Mouse (Mus musculus): ENCODE measurements around the gene Clock. TPM values are rescaled to one million over a fixed set of nuclear protein-coding genes. Genes with fewer than 3 reads are reported as not detected.

Gene Clock
- polyA plus RNA-seq, 1 experiment from 2014 or later = 10.9 TPM

- 64% methylated on average over 11 of the region's 11 CpGs for WGBS
- H3K4me2 ChIP-seq (ENCODE audit: low read depth, low read length) = no peak overlapping the region
- peak; percentile 33; the same call in 1 of the 2 replicates for ATAC-seq
- H3K27ac ChIP-seq (ENCODE audit: low read length) = no peak overlapping the region
- H3K9ac ChIP-seq (ENCODE audit: low read depth, low read length) = no peak overlapping the region
- H3K27me3 ChIP-seq (replicated peaks; ENCODE audit: control insufficient read depth, insufficient read depth, low read length) = no peaks in the 10 kb centered on the region
- H3K9me3 ChIP-seq (ENCODE audit: control insufficient read depth, low read length) = no peaks in the 10 kb centered on the region
- H3K4me3 ChIP-seq (ENCODE audit: low read length) = no peak overlapping the region
- no peaks in the 10 kb centered on the region for H3K36me3 ChIP-seq (ENCODE audit: control insufficient read depth, insufficient read depth, low read length)
- peaks cover 15% of the 10 kb centered on the region for H3K4me1 ChIP-seq (ENCODE audit: control insufficient read depth, insufficient read depth, low read length)
Measured at GRCm38 (mm10) chr5:76176841-76177240, 127.8 kb downstream of the Clock start.

- 40% methylated on average over 3 of the region's 3 CpGs for WGBS
- H3K9me3 ChIP-seq (ENCODE audit: control insufficient read depth, low read length) = no peaks in the 10 kb centered on the region
Measured at GRCm38 (mm10) chr5:76176411-76176810, 128.2 kb downstream of the Clock start.

GRCm38 (mm10) chr5:76175051-76175450 lies 129.5 kb downstream of the Clock start:
- Histone ChIP-seq H3K4me2 (ENCODE audit: low read depth, low read length) (no peak overlapping the region), H3K4me3 (ENCODE audit: low read length) (no peak overlapping the region), H3K9me3 (ENCODE audit: control insufficient read depth, low read length) (no peaks in the 10 kb centered on the region), H3K27ac (ENCODE audit: low read length) (no peak overlapping the region), H3K36me3 (ENCODE audit: control insufficient read depth, insufficient read depth, low read length) (no peaks in the 10 kb centered on the region), H3K27me3 (replicated peaks; ENCODE audit: control insufficient read depth, insufficient read depth, low read length) (no peaks in the 10 kb centered on the region), H3K4me1 (ENCODE audit: control insufficient read depth, insufficient read depth, low read length) (peaks cover 15% of the 10 kb centered on the region), H3K9ac (ENCODE audit: low read depth, low read length) (no peak overlapping the region)
- WGBS = 92% methylated on average over 4 of the region's 4 CpGs
- ATAC-seq = no peak

More at GRCm38 (mm10) chr5:76176411-76176810, 128.2 kb downstream of the Clock start:
- Histone ChIP-seq H3K4me3 (ENCODE audit: low read length) (no peak overlapping the region), H3K27me3 (replicated peaks; ENCODE audit: control insufficient read depth, insufficient read depth, low read length) (no peaks in the 10 kb centered on the region), H3K4me2 (ENCODE audit: low read depth, low read length) (no peak overlapping the region), H3K9ac (ENCODE audit: low read depth, low read length) (no peak overlapping the region), H3K27ac (ENCODE audit: low read length) (no peak overlapping the region), H3K4me1 (ENCODE audit: control insufficient read depth, insufficient read depth, low read length) (peaks cover 15% of the 10 kb centered on the region), H3K36me3 (ENCODE audit: control insufficient read depth, insufficient read depth, low read length) (no peaks in the 10 kb centered on the region)
- ATAC-seq = peak; percentile 59; the same call in 1 of the 2 replicates

GRCm38 (mm10) chr5:76171039-76171438 lies 133.6 kb downstream of the Clock start:
- no peaks in the 10 kb centered on the region for H3K36me3 ChIP-seq (ENCODE audit: control insufficient read depth, insufficient read depth, low read length)
- no peak overlapping the region for H3K4me3 ChIP-seq (ENCODE audit: low read length)
- no peaks in the 10 kb centered on the region for H3K27me3 ChIP-seq (replicated peaks; ENCODE audit: control insufficient read depth, insufficient read depth, low read length)
- ATAC-seq = no peak
- no peak overlapping the region for H3K4me2 ChIP-seq (ENCODE audit: low read depth, low read length)
- no peaks in the 10 kb centered on the region for H3K9me3 ChIP-seq (ENCODE audit: control insufficient read depth, low read length)
- H3K4me1 ChIP-seq (ENCODE audit: control insufficient read depth, insufficient read depth, low read length) = no peaks in the 10 kb centered on the region
- no peak overlapping the region for H3K9ac ChIP-seq (ENCODE audit: low read depth, low read length)
- H3K27ac ChIP-seq (ENCODE audit: low read length) = no peak overlapping the region

GRCm38 (mm10) chr5:76170522-76170921 lies 134.1 kb downstream of the Clock start:
- Histone ChIP-seq H3K9ac (ENCODE audit: low read depth, low read length) (no peak overlapping the region), H3K27ac (ENCODE audit: low read length) (no peak overlapping the region), H3K4me2 (ENCODE audit: low read depth, low read length) (no peak overlapping the region), H3K9me3 (ENCODE audit: control insufficient read depth, low read length) (no peaks in the 10 kb centered on the region), H3K4me3 (ENCODE audit: low read length) (no peak overlapping the region), H3K4me1 (ENCODE audit: control insufficient read depth, insufficient read depth, low read length) (no peaks in the 10 kb centered on the region), H3K36me3 (ENCODE audit: control insufficient read depth, insufficient read depth, low read length) (no peaks in the 10 kb centered on the region), H3K27me3 (replicated peaks; ENCODE audit: control insufficient read depth, insufficient read depth, low read length) (no peaks in the 10 kb centered on the region)
- no peak for ATAC-seq
- WGBS = 76% methylated on average over 4 of the region's 4 CpGs

GRCm38 (mm10) chr5:76164827-76165226 lies 139.8 kb downstream of the Clock start:
- Histone ChIP-seq H3K4me1 (ENCODE audit: control insufficient read depth, insufficient read depth, low read length) (no peaks in the 10 kb centered on the region), H3K27ac (ENCODE audit: low read length) (no peak overlapping the region), H3K36me3 (ENCODE audit: control insufficient read depth, insufficient read depth, low read length) (no peaks in the 10 kb centered on the region), H3K4me3 (ENCODE audit: low read length) (no peak overlapping the region), H3K4me2 (ENCODE audit: low read depth, low read length) (no peak overlapping the region), H3K9me3 (ENCODE audit: control insufficient read depth, low read length) (no peaks in the 10 kb centered on the region), H3K27me3 (replicated peaks; ENCODE audit: control insufficient read depth, insufficient read depth, low read length) (no peaks in the 10 kb centered on the region), H3K9ac (ENCODE audit: low read depth, low read length) (no peak overlapping the region)
- no peak for ATAC-seq
- 77% methylated on average over 7 of the region's 7 CpGs for WGBS

GRCm38 (mm10) chr5:76163828-76164390 lies 140.7 kb downstream of the Clock start:
- WGBS = 54% methylated on average over 4 of the region's 4 CpGs
- Histone ChIP-seq H3K27me3 (replicated peaks; ENCODE audit: control insufficient read depth, insufficient read depth, low read length) (no peaks in the 10 kb centered on the region), H3K9me3 (ENCODE audit: control insufficient read depth, low read length) (no peaks in the 10 kb centered on the region), H3K4me1 (ENCODE audit: control insufficient read depth, insufficient read depth, low read length) (no peaks in the 10 kb centered on the region), H3K4me3 (ENCODE audit: low read length) (no peak overlapping the region), H3K36me3 (ENCODE audit: control insufficient read depth, insufficient read depth, low read length) (no peaks in the 10 kb centered on the region), H3K4me2 (ENCODE audit: low read depth, low read length) (no peak overlapping the region), H3K27ac (ENCODE audit: low read length) (no peak overlapping the region), H3K9ac (ENCODE audit: low read depth, low read length) (no peak overlapping the region)
- ATAC-seq = no peak

- Histone ChIP-seq H3K4me2 (ENCODE audit: low read depth, low read length) (no peak overlapping the region), H3K27me3 (replicated peaks; ENCODE audit: control insufficient read depth, insufficient read depth, low read length) (no peaks in the 10 kb centered on the region), H3K36me3 (ENCODE audit: control insufficient read depth, insufficient read depth, low read length) (no peaks in the 10 kb centered on the region), H3K27ac (ENCODE audit: low read length) (no peak overlapping the region), H3K9me3 (ENCODE audit: control insufficient read depth, low read length) (no peaks in the 10 kb centered on the region), H3K4me1 (ENCODE audit: control insufficient read depth, insufficient read depth, low read length) (no peaks in the 10 kb centered on the region), H3K9ac (ENCODE audit: low read depth, low read length) (no peak overlapping the region), H3K4me3 (ENCODE audit: low read length) (no peak overlapping the region)
- 87% methylated on average over 5 of the region's 5 CpGs for WGBS
- ATAC-seq = no peak
Measured at GRCm38 (mm10) chr5:76162926-76163325, 141.7 kb downstream of the Clock start.

GRCm38 (mm10) chr5:76161491-76161890 lies 143.1 kb downstream of the Clock start:
- H3K27me3 ChIP-seq (replicated peaks; ENCODE audit: control insufficient read depth, insufficient read depth, low read length) = no peaks in the 10 kb centered on the region
- H3K4me3 ChIP-seq (ENCODE audit: low read length) = no peak overlapping the region
- H3K4me1 ChIP-seq (ENCODE audit: control insufficient read depth, insufficient read depth, low read length) = no peaks in the 10 kb centered on the region
- H3K36me3 ChIP-seq (ENCODE audit: control insufficient read depth, insufficient read depth, low read length) = no peaks in the 10 kb centered on the region
- 89% methylated on average over 6 of the region's 6 CpGs for WGBS
- no peaks in the 10 kb centered on the region for H3K9me3 ChIP-seq (ENCODE audit: control insufficient read depth, low read length)
- no peak overlapping the region for H3K9ac ChIP-seq (ENCODE audit: low read depth, low read length)
- H3K4me2 ChIP-seq (ENCODE audit: low read depth, low read length) = no peak overlapping the region
- ATAC-seq = no peak
- no peak overlapping the region for H3K27ac ChIP-seq (ENCODE audit: low read length)

GRCm38 (mm10) chr5:76160086-76160485 lies 144.5 kb downstream of the Clock start:
- Histone ChIP-seq H3K4me2 (ENCODE audit: low read depth, low read length) (no peak overlapping the region), H3K27ac (ENCODE audit: low read length) (no peak overlapping the region), H3K27me3 (replicated peaks; ENCODE audit: control insufficient read depth, insufficient read depth, low read length) (no peaks in the 10 kb centered on the region), H3K9me3 (ENCODE audit: control insufficient read depth, low read length) (no peaks in the 10 kb centered on the region), H3K4me1 (ENCODE audit: control insufficient read depth, insufficient read depth, low read length) (no peaks in the 10 kb centered on the region), H3K4me3 (ENCODE audit: low read length) (no peak overlapping the region), H3K9ac (ENCODE audit: low read depth, low read length) (no peak overlapping the region), H3K36me3 (ENCODE audit: control insufficient read depth, insufficient read depth, low read length) (peaks cover 3% of the 10 kb centered on the region; the same call in 1 of the 2 replicates)
- 60% methylated on average over 3 of the region's 3 CpGs for WGBS
- no peak for ATAC-seq

All from intestine, embryonic 16.5 days (tissue).